Mouse (Mus musculus) G1E (cell line): ENCODE data around the gene Ndufc2. TPM values are rescaled to one million over a fixed set of nuclear protein-coding genes. Genes with fewer than 3 reads are reported as not detected.

Experiments used
- ATAC-seq: 2 replicates; pipeline ENCODE4 v1.8.0; 2016; ENCODE audit warnings: mild to moderate bottlenecking; ENCODE audit not compliant: insufficient number of reproducible peaks, poor library complexity, low FRiP score, severe bottlenecking; ENCODE audit errors: extremely low read depth
- DNase-seq: peaks from one replicate; pipeline ENCODE4 v3.0.0; 2012; ENCODE audit warnings: low spot score
- H3K27me3 ChIP-seq: 2 replicates; pipeline ENCODE4 v1.6.1; 2012; ENCODE audit warnings: mild to moderate bottlenecking, low read length, inconsistent platforms; ENCODE audit not compliant: insufficient read depth
- H3K36me3 ChIP-seq: replicated peaks from 2 replicates; pipeline ENCODE3; 2012; ENCODE audit warnings: mild to moderate bottlenecking, inconsistent platforms
- H3K4me1 ChIP-seq: 2 replicates; pipeline ENCODE4 v1.6.1; 2012; ENCODE audit warnings: low read depth, low read length, inconsistent platforms, mixed read lengths; ENCODE audit not compliant: insufficient read depth
- H3K4me3 ChIP-seq: 2 replicates; pipeline ENCODE4 v1.5.1; 2012; ENCODE audit warnings: low read depth, mild to moderate bottlenecking, inconsistent platforms, low read length, moderate library complexity, mixed read lengths
- H3K9me3 ChIP-seq: replicated peaks from 2 replicates; pipeline ENCODE4 v1.6.1; 2012; ENCODE audit warnings: inconsistent platforms
- CTCF ChIP-seq: IDR thresholded peaks from 2 replicates; pipeline ENCODE4 v1.5.1; 2012; ENCODE audit warnings: low read depth, low read length, inconsistent platforms, mixed read lengths
- GATA1 ChIP-seq: IDR thresholded peaks from 2 replicates; pipeline ENCODE4 v1.6.1; 2012; ENCODE audit warnings: borderline replicate concordance, low read length, inconsistent platforms, mixed read lengths
- GATA2 ChIP-seq: IDR thresholded peaks from 2 replicates; pipeline ENCODE4 v1.6.1; 2012; ENCODE audit warnings: low read depth, low read length, inconsistent platforms, borderline replicate concordance
- POLR2AphosphoS5 ChIP-seq: IDR thresholded peaks from 2 replicates; pipeline ENCODE4 v1.6.1; 2012; ENCODE audit warnings: low read depth, low read length, inconsistent platforms; ENCODE audit not compliant: insufficient replicate concordance
- TAL1 ChIP-seq: conservative IDR thresholded peaks from 2 replicates; pipeline ENCODE4 v1.6.1; 2012; ENCODE audit warnings: low read depth, low read length, inconsistent platforms, mixed read lengths
- polyA plus RNA-seq: library from polyadenylated mRNA; stranded (reverse); fragments of >175 nt; gene quantifications from 2 replicates; pipeline ENCODE4 v1.2.3, GENCODE M21; 2012
- total RNA-seq, 2 experiments: library from RNA; stranded (forward) in 1 of 2; stranded (reverse) in 1 of 2; fragments of 200-1000 nt in 1 of 2; fragments of >200 nt in 1 of 2; fragmentation: Nextera tagmentation in 1 of 2; gene quantifications; 2 replicates each; pipeline ENCODE4 v1.2.3; 2014 to 2017

Gene Ndufc2
- total and polyA plus RNA-seq, 3 experiments = 149 to 297 (median 259) TPM

DNA sequence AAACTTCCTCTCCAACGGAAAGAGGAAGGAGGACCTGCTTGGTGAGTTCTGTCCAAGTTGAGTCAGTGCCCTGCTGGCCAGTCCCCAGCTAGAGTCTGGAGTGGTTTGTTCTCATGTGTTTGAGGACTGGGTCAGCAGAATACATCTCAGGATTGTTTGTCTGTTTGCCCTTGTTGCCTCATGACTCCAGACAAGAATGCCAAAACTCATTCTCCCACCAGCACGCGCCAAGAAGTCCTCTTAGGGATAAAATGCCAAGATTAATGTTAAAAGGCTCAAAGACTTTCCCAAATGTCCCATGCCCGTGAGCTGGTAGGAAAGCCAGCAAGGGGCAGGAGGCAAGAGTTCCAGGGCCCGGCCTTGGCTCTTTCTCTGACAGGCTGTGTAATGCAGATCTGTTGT, 42.9 kb upstream of the Ndufc2 start:
- Histone ChIP-seq H3K27me3 (peaks cover 52% of the 10 kb centered on the region), H3K9me3 (no peaks in the 10 kb centered on the region), H3K4me1 (peaks cover 12% of the 10 kb centered on the region), H3K36me3 (no peaks in the 10 kb centered on the region), H3K4me3 (no peak overlapping the region)
- TF ChIP-seq GATA2 = no peak
- no peak for TF ChIP-seq CTCF
- TF ChIP-seq GATA1 = no peak
- no peak for TF ChIP-seq TAL1
- no peak for TF ChIP-seq POLR2AphosphoS5
- no peak for ATAC-seq
- no peak for DNase-seq

DNA sequence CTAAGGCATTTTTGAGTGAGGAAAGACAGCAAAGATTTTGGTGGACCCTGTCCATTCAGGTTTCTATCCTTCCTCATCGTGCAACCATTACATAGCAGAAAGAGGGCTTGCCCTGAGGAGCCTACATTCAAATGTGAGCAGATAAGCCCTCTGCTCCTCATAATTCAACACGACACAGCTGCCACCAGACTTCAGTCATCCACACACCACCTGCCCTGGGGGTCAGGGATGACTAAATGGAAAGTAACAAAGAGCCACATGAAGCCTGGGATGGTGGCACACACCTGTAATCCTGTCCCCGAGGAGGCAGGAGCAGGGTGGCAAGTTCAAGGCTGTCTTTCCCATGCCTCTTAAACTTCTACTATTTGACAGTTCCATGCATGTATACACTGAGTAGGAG, 42.0 kb upstream of the Ndufc2 start:
- no peak for DNase-seq
- no peak for TF ChIP-seq CTCF
- TF ChIP-seq GATA2 = no peak
- no peak for TF ChIP-seq POLR2AphosphoS5
- TF ChIP-seq GATA1 = no peak
- no peak for TF ChIP-seq TAL1
- peaks cover 12% of the 10 kb centered on the region for H3K4me1 ChIP-seq

GRCm38 (mm10) chr7:97358347-97358746, 41.5 kb upstream of the Ndufc2 start:
- Histone ChIP-seq H3K4me1 (peaks cover 12% of the 10 kb centered on the region), H3K9me3 (no peaks in the 10 kb centered on the region)

More for the DNA sequence above, 42.0 kb upstream of the Ndufc2 start:
- Histone ChIP-seq H3K27me3 (peaks cover 45% of the 10 kb centered on the region), H3K36me3 (no peaks in the 10 kb centered on the region), H3K4me3 (no peak overlapping the region), H3K9me3 (no peaks in the 10 kb centered on the region)
- ATAC-seq = no peak

GRCm38 (mm10) chr7:97360166-97360565, 39.6 kb upstream of the Ndufc2 start:
- no peak for ATAC-seq
- Histone ChIP-seq H3K4me1 (peaks cover 8% of the 10 kb centered on the region), H3K27me3 (peaks cover 37% of the 10 kb centered on the region), H3K36me3 (no peaks in the 10 kb centered on the region), H3K4me3 (no peak overlapping the region), H3K9me3 (no peaks in the 10 kb centered on the region)
- no peak for TF ChIP-seq CTCF
- TF ChIP-seq TAL1 = no peak
- no peak for TF ChIP-seq GATA2
- TF ChIP-seq GATA1 = no peak
- no peak for TF ChIP-seq POLR2AphosphoS5
- DNase-seq = no peak

More at GRCm38 (mm10) chr7:97358347-97358746, 41.5 kb upstream of the Ndufc2 start:
- Histone ChIP-seq H3K27me3 (peaks cover 44% of the 10 kb centered on the region), H3K4me3 (no peak overlapping the region), H3K36me3 (no peaks in the 10 kb centered on the region)
- ATAC-seq (no peak), DNase-seq (no peak)
- no peak for TF ChIP-seq GATA2
- no peak for TF ChIP-seq POLR2AphosphoS5
- no peak for TF ChIP-seq TAL1
- no peak for TF ChIP-seq CTCF
- no peak for TF ChIP-seq GATA1

DNA sequence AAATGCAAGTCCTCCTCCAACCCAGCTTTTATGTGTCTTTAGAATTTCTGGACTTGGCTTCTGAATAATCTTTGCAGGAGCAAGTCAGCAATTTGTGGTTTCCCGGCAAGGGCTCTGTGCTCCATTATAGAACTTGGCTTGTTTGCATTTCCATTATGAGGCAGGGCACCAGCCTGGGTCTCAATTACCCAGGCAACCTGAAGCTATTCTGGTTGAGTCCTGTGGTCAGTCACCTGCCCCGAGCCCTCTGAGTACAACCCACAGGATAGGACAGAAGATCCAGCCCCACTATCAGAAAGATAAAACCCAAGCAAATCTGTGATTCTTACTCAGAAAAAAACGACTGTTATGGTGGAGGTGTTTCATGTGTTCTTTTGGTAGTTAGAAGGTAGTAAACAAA, 38.8 kb upstream of the Ndufc2 start:
- no peaks in the 10 kb centered on the region for H3K36me3 ChIP-seq
- DNase-seq (no peak), ATAC-seq (no peak)
- H3K9me3 ChIP-seq = no peaks in the 10 kb centered on the region
- H3K4me3 ChIP-seq = no peak overlapping the region
- TF ChIP-seq CTCF = no peak
- H3K27me3 ChIP-seq = peaks cover 30% of the 10 kb centered on the region
- peaks cover 4% of the 10 kb centered on the region for H3K4me1 ChIP-seq

DNA sequence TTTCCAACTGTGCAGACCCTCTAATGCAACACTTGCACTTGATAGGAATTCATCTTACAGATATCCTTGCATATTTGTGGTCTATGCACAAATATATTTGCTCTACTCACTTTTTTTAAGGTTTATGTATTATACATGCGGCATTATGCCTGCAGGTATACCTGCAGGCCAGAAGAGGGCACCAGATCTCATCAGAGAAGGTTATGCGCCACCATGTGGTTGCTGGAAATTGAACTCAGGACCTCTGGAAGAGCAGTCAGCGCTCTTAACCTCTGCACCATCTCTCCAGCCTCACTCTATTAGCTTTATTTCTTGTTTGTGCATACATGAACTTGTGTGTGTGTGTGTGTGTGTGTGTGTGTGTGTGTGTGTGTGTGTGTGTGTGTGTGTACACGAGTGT, 38.3 kb upstream of the Ndufc2 start:
- Histone ChIP-seq H3K9me3 (no peaks in the 10 kb centered on the region), H3K4me1 (peaks cover 4% of the 10 kb centered on the region), H3K27me3 (peaks cover 26% of the 10 kb centered on the region), H3K36me3 (no peaks in the 10 kb centered on the region), H3K4me3 (no peak overlapping the region)
- ATAC-seq (no peak), DNase-seq (no peak)
- TF ChIP-seq CTCF (peak; percentile 68), POLR2AphosphoS5 (no peak)

- Histone ChIP-seq H3K4me3 (no peak overlapping the region), H3K27me3 (peaks cover 3% of the 10 kb centered on the region; the same call in 1 of the 2 replicates), H3K36me3 (no peaks in the 10 kb centered on the region), H3K4me1 (peaks cover 6% of the 10 kb centered on the region), H3K9me3 (no peaks in the 10 kb centered on the region)
- TF ChIP-seq TAL1 (no peak), GATA1 (no peak), POLR2AphosphoS5 (no peak)
- DNase-seq (no peak), ATAC-seq (no peak)
Observed at GRCm38 (mm10) chr7:97365887-97366286, 33.9 kb upstream of the Ndufc2 start.
